Mouse (Mus musculus) kidney, postnatal 0 days (tissue): ENCODE measurements around the gene Itpka. TPM values are rescaled to one million over a fixed set of nuclear protein-coding genes. Genes with fewer than 3 reads are reported as not detected.
A peak's percentile ranks its signal among the peaks of the same experiment; 100 is the strongest.

Experiments used
- ATAC-seq: fragments of 200-750 bp; cut with Nextera tagmentation; replicated peaks from 2 replicates; pipeline ENCODE4 v1.8.0; 2017; ENCODE audit warnings: low read depth, moderate number of reproducible peaks, moderate TSS enrichment, moderate library complexity; ENCODE audit not compliant: low FRiP score
- DNase-seq: peaks from one replicate; pipeline ENCODE4 v3.0.0-alpha.2; 2016; ENCODE audit warnings: low spot score
- H3K27ac ChIP-seq: fragments of 300-500 bp; sonication (generic); 2 replicates; pipeline ENCODE4 v1.5.1; 2014; ENCODE audit warnings: mild to moderate bottlenecking
- H3K27me3 ChIP-seq: fragments of 300-500 bp; sonication (generic); 2 replicates; pipeline ENCODE4 v1.6.1; 2014; ENCODE audit warnings: low read length, mixed read lengths; ENCODE audit not compliant: insufficient read depth
- H3K36me3 ChIP-seq: fragments of 300-500 bp; sonication (generic); 2 replicates; pipeline ENCODE4 v1.6.1; 2014; ENCODE audit warnings: low read length, mixed read lengths; ENCODE audit not compliant: insufficient read depth
- H3K4me1 ChIP-seq: fragments of 300-500 bp; sonication (generic); replicated peaks from 2 replicates; pipeline ENCODE4 v1.6.1; 2014; ENCODE audit warnings: antibody characterized with exemption, low read length, mixed read lengths; ENCODE audit not compliant: insufficient read depth
- H3K4me2 ChIP-seq: fragments of 300-500 bp; sonication (generic); 2 replicates; pipeline ENCODE4 v1.6.1; 2014; ENCODE audit warnings: mild to moderate bottlenecking, low read length, moderate library complexity, mixed read lengths
- H3K4me3 ChIP-seq: fragments of 300-500 bp; sonication (generic); replicated peaks from 2 replicates; pipeline ENCODE4 v1.5.1; 2014; ENCODE audit warnings: low read depth, low read length
- H3K9ac ChIP-seq: fragments of 300-500 bp; sonication (generic); 2 replicates; pipeline ENCODE4 v1.6.1; 2014; ENCODE audit warnings: low read depth, low read length
- H3K9me3 ChIP-seq: fragments of 300-500 bp; sonication (generic); replicated peaks from 2 replicates; pipeline ENCODE4 v1.6.1; 2016; ENCODE audit warnings: low read length, inconsistent platforms, mixed read lengths
- CTCF ChIP-seq: IDR thresholded peaks from 2 replicates; pipeline ENCODE4 v1.5.1; 2016; ENCODE audit warnings: antibody characterized with exemption, low read depth, mild to moderate bottlenecking, moderate library complexity
- WGBS: fragments of 180-500 bp; shearing (Covaris S2); extraction: QIAGEN DNeasy Blood & Tissue Kit; methylation state at CpG from one replicate; pipeline ENCODE4 v1.1.7; 2014; 5-methylcytosine and 5-hydroxymethylcytosine counted together
- polyA plus RNA-seq: library from polyadenylated mRNA; unstranded; fragments of >200 nt; fragmentation: Nextera tagmentation; extraction: Ambion mirVana; gene quantifications from 2 replicates; pipeline ENCODE4 v1.2.1, GENCODE M21; 2015

Gene Itpka
- polyA plus RNA-seq, 1 experiment from 2014 or later: 1.1 TPM

DNA sequence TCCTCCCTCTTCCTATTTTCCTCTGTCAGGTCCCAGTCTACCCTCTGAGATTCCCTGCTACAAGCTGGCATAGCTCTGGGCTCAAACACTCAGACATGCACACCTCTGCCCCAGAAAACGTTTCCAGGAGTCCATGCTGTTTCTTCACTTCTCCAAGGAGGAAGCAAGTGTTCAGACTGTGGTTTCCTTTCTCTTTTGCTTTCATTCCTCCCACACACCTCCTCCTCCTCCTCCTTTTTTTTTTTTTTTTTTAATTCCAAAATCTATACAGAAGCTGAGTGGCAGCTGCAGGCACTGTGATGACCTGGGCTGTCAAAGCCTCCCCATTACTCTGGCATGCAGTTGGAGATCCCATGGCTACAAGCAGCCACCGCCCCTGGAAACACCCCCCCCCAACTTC, 1.6 kb upstream of the Itpka start:
- no peak overlapping the region for H3K4me3 ChIP-seq
- peaks cover 19% of the 10 kb centered on the region for H3K4me1 ChIP-seq
- whole genome bisulfite sequencing: 18% methylated on average over 2 of the region's 2 CpGs
- no peak for TF ChIP-seq CTCF
- H3K27me3 ChIP-seq: peaks cover 11% of the 10 kb centered on the region
- H3K9ac ChIP-seq: no peak overlapping the region
- DNase-seq (no peak), ATAC-seq (no peak)
- no peaks in the 10 kb centered on the region for H3K36me3 ChIP-seq
- no peak overlapping the region for H3K4me2 ChIP-seq
- H3K9me3 ChIP-seq: no peaks in the 10 kb centered on the region
- H3K27ac ChIP-seq: no peak overlapping the region

DNA sequence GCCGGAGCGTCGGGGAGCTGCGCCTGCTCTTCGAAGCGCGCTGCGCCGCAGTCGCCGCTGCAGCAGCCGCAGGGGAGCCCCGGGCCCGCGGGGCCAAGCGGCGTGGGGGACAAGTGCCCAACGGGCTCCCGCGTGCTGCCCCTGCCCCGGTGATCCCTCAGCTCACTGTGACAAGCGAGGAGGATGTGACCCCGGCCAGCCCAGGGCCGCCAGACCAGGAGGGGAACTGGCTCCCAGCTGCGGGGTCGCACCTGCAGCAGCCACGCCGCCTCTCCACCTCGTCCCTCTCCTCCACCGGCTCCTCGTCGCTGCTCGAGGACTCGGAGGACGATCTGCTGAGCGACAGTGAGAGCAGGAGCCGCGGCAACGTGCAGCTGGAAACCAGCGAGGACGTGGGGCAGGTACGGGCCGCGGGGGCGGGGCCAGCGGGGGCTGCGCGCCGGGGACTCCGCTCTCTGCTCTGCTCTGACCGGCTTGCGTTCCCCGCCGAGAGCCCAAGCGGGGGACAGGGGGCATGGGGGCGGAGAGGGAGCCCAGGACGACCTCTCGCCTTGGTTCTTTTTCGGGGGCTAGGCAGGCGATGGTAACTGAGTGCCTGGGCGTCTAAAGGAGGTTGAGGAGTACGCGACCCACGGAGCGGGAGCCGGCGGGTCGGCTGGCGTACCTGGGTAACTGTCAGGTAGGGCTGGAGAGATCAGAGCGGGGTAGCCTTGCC, 481 bp downstream of the Itpka start:
- DNase-seq (no peak), ATAC-seq (0 out of 2 replicates have a peak, but pooled peaks have one; percentile 29)
- Histone ChIP-seq H3K9ac (peak overlapping the region; percentile 52), H3K4me3 (peak overlapping the region; percentile 67), H3K4me2 (peak overlapping the region; percentile 99), H3K27me3 (peaks cover 11% of the 10 kb centered on the region), H3K36me3 (no peaks in the 10 kb centered on the region), H3K4me1 (peaks cover 19% of the 10 kb centered on the region), H3K9me3 (no peaks in the 10 kb centered on the region), H3K27ac (no peak overlapping the region)
- TF ChIP-seq CTCF: no peak
- 1% methylated on average over 54 of the region's 70 CpGs for WGBS

DNA sequence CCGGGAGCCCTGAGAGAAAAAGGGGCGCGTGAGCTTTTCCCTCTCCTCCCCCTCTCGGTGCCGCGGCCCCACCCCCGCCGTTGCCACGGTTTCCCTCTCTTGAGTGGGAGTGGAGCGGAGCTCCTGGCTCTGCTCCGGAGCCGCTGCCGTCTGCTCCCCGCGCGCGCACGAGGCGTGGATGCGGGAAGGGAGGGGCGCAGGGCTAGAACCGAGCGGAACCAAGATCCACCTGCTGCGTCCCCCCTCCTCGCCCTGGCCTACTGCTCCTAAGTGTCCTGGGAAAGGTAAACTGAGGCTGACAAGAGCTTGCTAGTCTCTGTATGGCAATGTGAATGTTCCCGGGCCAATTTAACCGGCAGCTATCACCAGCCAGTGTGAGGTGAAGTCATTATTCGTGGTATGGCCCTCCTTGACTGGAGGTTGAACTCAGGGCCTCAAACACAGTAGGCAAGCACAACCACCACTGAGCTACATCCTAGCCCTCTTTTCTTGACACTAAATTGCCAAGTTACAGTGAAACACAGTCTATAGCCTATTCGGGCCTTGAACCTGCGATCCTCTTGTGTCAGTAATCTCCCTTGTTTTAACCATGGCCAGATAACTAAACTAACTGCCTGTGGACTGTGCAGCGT, 1.2 kb downstream of the Itpka start:
- no peak for TF ChIP-seq CTCF
- Histone ChIP-seq H3K9ac (peak overlapping the region; percentile 52; the same call in 1 of the 2 replicates), H3K4me2 (peak overlapping the region; percentile 99), H3K36me3 (no peaks in the 10 kb centered on the region), H3K4me1 (peaks cover 19% of the 10 kb centered on the region), H3K27ac (no peak overlapping the region), H3K27me3 (peaks cover 11% of the 10 kb centered on the region), H3K4me3 (peak overlapping the region; percentile 67), H3K9me3 (no peaks in the 10 kb centered on the region)
- 13% methylated on average over 24 of the region's 31 CpGs for WGBS
- ATAC-seq: no peak
- no peak for DNase-seq

DNA sequence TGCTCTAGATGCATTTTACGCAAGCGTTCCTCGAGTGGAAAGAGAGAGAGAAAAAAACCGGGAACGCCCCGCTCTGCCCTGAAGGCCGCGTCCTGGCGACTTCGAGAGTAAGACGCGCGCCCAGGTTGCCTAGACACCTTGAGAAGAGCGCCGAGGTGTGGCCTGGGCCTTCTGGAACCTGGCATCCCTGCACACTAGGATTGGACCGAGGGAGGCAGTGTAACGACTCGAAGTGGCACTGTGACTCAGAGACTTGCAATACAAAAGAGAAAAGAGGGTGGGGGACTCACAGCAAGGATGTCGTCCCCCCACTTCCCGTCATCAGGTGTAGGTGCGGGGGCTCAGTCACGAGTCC, 1.6 kb downstream of the Itpka start:
- WGBS: 18% methylated on average over 22 of the region's 22 CpGs
- no peaks in the 10 kb centered on the region for H3K9me3 ChIP-seq
- H3K4me1 ChIP-seq: peaks cover 19% of the 10 kb centered on the region
- no peak for DNase-seq
- no peaks in the 10 kb centered on the region for H3K36me3 ChIP-seq
- TF ChIP-seq CTCF: no peak
- ATAC-seq: no peak
- peaks cover 11% of the 10 kb centered on the region for H3K27me3 ChIP-seq
- no peak overlapping the region for H3K27ac ChIP-seq
- no peak overlapping the region for H3K9ac ChIP-seq
- peak overlapping the region; percentile 99 for H3K4me2 ChIP-seq
- no peak overlapping the region; the same call in 1 of the 2 replicates for H3K4me3 ChIP-seq

DNA sequence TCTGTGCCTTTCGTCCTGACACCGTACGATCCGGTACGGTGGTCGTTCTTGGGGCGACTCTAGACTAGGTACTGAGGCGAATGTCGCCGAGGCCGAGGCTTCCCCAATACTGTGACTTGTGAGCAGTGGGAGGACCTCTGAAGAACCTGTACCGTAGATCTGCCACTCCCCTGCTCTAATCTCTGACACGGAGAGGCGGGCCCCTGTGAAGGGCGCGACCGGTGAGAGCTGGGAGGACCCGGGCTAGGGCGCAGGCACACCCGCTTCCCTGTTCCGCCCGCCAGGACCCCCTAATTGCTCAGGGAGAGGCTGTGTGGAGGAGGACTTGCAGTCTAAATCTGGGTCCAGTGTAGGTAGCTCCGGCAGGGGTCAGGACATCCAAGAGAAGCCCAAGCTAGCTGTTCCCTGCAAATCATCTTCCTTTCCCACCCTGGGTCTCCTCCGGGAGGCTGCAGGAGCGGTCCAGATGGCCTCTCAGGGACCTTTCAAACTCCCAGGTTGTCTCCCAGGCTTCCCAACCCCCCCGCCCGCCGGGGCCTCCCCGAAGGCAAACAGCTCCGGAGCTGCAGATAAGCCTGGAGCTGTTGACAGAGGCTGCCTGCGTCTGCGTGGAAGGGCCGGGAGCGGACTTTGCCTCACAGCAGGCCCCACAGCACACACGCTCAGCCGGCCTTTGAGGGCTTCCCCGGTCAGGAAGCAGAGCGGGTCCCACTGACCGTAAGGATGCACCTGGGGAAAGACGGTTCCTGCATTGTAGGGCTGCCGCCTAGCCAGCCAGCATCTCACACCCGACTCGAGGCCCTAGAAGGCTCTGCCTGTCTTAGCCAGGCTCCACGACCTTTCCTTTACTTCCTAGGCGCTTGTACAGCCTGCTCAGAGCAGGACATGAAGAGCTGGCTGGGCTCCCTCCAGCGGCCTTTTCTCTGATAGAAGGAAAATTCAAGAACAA, 2.3 kb downstream of the Itpka start:
- whole genome bisulfite sequencing: 9% methylated on average over 46 of the region's 46 CpGs

DNA sequence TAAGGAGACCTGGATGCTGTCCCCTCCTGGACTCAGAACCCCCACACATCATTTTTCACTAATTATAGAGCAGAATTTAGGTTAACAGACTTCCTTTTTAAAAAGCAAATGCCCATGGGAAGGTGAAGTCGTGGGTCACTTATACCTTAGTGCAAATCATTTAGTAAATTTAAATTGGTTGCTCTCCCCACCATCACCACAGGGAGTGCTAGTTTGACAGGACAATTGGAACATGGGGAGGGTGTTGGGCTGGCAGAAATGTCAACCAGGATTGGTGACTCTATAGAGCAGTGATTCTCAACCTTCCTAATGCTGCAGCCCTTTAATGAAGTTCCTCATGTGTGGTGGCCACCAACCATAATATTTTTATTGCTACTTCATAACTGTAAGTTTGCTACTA, 3.1 kb downstream of the Itpka start:
- TF ChIP-seq CTCF: peak; percentile 59
- no peaks in the 10 kb centered on the region for H3K36me3 ChIP-seq
- peaks cover 11% of the 10 kb centered on the region for H3K27me3 ChIP-seq
- peaks cover 19% of the 10 kb centered on the region for H3K4me1 ChIP-seq
- no peak overlapping the region for H3K4me2 ChIP-seq
- no peak overlapping the region for H3K9ac ChIP-seq
- WGBS: 8% methylated on average over 1 of the region's 1 CpGs
- H3K4me3 ChIP-seq: no peak overlapping the region
- ATAC-seq: no peak
- no peak overlapping the region for H3K27ac ChIP-seq
- peak; percentile 44 for DNase-seq
- no peaks in the 10 kb centered on the region for H3K9me3 ChIP-seq

More for the DNA sequence above, 2.3 kb downstream of the Itpka start:
- peak; percentile 11; the same call in 1 of the 2 replicates for TF ChIP-seq CTCF
- no peaks in the 10 kb centered on the region for H3K36me3 ChIP-seq
- 0 out of 2 replicates have a peak overlapping the region, but pooled peaks have one; percentile 13 for H3K4me3 ChIP-seq
- H3K4me1 ChIP-seq: peaks cover 19% of the 10 kb centered on the region
- ATAC-seq (no peak), DNase-seq (peak; percentile 48)
- no peak overlapping the region for H3K27ac ChIP-seq
- H3K9me3 ChIP-seq: no peaks in the 10 kb centered on the region
- peak overlapping the region; percentile 99 for H3K4me2 ChIP-seq
- peak overlapping the region; percentile 37; the same call in 1 of the 2 replicates for H3K9ac ChIP-seq
- peaks cover 11% of the 10 kb centered on the region for H3K27me3 ChIP-seq
